Mouse (Mus musculus) heart, embryonic 13.5 days (tissue): Measurements from ENCODE around the gene Ctxn2. TPM values are rescaled to one million over a fixed set of nuclear protein-coding genes. Genes with fewer than 3 reads are reported as not detected.

Experiments used
- polyA plus RNA-seq: library from polyadenylated mRNA; unstranded; fragments of >200 nt; fragmentation: Nextera tagmentation; extraction: Ambion mirVana; gene quantifications from 2 replicates; pipeline ENCODE4 v1.2.1, GENCODE M21; 2015

Gene Ctxn2
- polyA plus RNA-seq, 1 experiment from 2014 or later = not detected

Other genes starting within 250 kb of the Ctxn2 start
- gene Slc24a5, start 68.6 kb upstream of the Ctxn2 start, polyA plus RNA-seq = 2.2 and 2.4 TPM in 2 replicates
- 58.6 and 61.0 TPM in 2 replicates for gene Myef2, start 13.0 kb upstream of the Ctxn2 start, polyA plus RNA-seq
- not detected in 2 replicates for gene Slc12a1, start 15.8 kb downstream of the Ctxn2 start, polyA plus RNA-seq
- 113 and 127 TPM in 2 replicates for gene Dut, start 110.5 kb downstream of the Ctxn2 start, polyA plus RNA-seq